Mouse (Mus musculus) retina, postnatal 1 day (tissue): ENCODE measurements around the gene Hpf1.

Experiments
- DNase-seq: peaks from one replicate; pipeline ENCODE4 v3.0.0-alpha.2; 2012

The Hpf1 gene

DNA sequence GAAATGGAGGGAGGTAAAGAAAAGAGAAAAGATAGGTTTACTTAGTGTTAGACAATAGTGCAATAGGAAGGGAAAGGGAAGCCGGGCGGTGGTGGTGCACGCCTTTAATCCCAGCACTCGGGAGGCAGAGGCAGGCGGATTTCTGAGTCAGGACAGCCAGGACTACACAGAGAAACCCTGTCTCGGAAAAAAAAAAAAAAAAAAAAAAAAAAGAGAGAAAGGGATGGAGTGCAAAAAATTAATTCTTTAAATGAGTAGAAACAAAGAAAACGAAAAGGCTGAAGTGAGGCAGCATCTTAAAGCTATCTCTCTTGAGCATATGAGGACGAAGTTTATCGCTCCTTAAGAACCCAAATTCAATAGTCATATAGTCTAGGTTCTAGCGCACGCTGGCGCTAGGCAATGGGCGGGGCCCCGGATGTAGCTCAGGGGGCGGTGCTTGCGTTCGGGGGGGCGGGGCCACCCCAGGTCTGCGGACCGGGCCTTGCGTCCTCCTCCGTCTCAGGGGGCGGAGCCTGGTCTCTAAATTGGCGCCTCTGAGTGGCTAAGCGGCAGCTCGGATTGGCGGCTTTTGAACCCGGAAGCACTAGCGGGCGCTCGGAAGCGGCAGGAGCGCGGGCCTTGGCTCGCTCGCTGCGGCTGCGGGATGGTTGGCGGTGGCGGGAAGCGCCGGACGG lies at the start of gene Hpf1:
Hpf1 (plus strand) TSS at position 576 of the 677 bp plus-strand sequence.
- DNase-seq: peak; percentile 98

DNA sequence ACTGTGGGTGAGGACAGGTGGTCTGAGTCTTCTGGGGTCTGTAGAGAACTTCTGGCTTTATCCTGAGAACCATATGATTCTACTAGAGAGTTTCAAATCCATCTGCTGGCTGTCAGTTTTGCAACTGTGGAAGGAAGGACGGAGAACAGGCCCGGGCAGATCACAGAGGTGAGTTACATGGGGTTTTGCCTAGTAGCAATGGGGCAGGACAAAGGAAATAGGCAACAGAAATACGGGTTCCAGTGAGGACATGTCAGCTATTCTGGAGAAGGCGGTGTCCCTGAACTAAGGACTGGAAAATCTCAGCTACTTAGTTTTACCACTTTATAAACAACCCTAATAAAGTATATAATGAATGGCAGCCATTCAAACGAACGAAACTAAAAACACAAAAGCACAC lies 47.8 kb upstream of the Hpf1 start:
- no peak for DNase-seq

DNA sequence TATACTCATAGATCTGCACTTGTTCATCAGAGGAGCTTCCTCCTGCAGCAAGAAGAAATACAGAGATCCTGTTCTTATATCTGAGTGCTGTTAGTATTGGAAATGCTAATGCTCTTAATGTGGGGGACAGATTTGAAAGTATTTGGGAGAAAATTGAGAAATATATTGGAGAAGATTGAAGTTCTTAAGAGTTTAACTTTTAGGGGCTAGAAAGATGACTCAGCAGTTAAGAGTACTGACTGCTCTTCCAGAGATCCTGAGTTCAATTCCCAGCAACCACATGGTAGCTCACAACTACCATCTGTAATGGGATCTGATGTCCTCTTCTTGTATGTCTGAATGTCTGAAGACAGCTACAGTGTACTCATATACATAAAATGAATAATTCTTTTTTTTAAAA lies 32.7 kb upstream of the Hpf1 start:
- no peak for DNase-seq

DNA sequence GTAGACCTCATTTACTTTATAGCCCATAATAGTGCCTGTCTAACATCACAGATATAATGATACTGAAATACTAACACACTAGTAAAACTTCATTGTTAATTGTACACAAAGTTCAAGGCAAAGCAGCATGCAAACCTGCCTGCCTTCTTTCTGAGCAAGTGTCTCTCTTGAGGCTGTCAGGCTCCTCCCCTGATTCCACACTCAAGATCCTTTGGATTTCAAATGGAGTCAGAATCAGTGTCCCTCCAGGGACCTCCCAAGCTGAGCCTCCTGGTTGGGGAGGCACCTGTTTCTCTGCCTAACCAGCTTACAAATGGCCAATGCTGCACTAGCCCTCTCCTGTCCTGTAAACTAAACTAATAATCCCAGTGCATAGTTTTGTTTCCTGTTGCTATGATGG lies 32.1 kb upstream of the Hpf1 start:
- DNase-seq: no peak

DNA sequence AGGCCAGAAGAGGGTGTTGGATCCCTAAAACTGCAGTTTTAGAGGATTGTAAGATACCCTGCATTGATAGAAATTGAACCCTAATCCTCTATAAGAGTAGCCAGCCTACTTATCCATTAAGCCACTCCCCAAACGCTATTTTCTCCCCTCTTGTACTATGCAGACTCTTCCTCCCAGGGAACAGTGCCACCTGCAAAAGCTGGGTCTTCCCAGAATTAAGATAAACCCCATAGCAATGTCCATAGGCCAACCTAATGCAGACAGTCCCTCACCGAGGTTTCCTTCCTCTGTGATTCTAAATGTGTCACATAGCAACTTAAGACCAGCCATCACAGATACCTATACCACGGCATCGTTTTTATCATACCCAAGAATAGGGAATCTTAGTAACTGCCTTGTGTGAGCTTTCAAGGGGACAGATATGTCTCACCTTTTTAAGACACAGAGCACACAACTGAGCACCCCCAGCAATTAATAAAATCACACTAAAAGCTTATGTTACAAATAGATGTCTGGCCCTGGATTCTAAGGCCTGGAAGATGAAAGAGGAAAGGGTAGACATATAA lies 31.2 kb upstream of the Hpf1 start:
- DNase-seq: no peak

DNA sequence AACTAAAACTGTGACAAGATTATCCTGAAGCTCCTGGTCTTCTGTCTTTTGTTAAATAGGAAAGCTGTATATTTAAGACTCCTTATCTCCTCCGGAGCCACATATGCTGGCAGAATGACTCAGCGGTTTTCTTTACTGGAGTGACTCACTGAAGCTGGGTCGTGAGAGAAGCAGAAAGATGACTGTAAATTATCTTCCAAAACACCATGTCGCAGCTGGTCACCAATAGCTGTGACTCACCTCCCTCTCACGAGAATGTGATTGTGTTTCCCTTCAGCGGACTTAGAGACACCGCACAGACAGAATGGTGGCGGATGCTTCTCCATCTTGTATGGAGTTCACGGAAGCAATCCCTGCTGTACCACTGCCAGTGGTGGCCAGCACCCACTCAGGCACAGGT lies 30.6 kb upstream of the Hpf1 start:
- no peak for DNase-seq

DNA sequence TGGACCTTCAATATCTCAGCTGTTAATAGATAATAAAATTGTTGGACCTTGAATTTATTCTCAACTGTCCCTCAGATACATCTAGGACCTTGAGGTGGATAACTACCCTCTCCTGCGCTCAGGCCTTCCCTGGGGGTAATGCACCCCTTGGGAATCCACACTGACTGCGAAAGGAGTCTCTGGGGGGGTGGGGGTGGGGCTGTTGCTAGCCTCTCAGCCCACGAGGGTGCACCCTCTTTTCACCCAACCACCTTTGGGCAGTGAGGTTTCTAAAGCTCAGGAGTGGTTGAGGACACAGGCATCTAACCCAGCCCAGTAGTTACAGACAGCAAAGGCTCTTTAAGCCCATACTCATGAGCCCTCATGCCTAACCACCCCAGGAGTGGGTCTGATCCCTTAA lies 29.5 kb upstream of the Hpf1 start:
- DNase-seq: no peak

DNA sequence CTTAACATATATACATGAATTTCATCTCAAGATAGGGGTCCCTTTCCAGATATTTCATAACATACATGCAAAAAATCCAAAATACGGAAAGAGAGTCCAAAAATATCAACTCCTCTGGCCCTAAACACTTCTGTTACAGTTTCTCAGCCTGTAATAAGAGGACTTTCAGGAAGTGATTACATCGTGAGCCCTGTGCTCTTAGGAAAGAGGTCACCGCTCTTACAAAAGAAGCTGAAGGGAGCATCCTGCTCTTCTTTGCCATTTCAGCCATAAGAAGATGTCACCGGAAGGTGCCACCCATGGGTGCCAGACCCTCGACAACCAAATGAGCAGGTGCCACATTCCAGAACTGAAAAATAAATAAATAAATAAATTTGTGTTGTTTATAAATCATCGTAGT lies 28.4 kb upstream of the Hpf1 start:
- no peak for DNase-seq

DNA sequence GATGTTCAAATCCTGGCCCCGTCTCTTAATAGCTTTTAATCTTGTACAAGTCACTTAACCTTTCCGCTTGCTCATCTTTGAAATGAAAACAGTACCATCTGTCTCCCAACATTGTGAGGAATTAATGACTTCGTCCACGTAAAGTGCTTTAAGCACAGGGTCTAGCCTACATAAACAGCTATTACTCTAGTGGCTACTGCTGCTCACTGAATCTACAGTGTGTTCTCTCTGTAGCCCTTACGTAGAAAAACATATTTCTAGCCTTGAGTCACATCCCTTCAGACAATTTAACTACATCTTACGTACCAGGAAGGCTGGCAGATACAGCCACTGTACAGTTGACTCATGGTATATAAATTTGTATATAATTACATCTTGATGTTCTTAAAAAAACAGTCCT lies 25.3 kb upstream of the Hpf1 start:
- DNase-seq: peak; percentile 37

DNA sequence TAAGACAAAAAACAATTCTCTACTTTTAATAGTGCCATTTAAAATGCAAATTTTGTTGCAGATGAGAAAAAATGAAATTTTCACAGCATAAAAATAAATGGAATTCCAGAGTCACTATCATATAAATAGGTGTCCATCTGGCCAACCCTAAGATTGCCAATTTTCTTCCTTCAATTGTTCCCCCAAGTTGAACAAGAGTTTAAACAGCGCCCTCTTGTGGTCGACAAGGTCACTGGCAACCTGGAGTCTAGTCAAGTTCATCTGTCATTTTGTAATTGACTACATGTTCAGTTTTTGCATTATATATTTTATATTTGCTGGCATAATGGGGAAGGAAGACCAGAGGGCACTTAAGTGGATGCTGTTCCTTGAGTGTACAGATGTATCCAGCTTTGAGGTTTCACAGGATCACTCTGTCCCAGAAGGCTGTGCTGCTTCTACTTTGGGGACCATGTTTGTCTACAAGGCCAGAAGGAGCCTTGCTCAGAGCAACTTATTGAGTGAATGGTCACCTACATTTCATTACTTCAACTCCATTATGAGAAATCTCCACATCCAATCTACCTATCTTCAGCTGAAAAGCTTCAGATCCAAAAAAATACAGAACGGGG lies 24.6 kb upstream of the Hpf1 start:
- DNase-seq: peak; percentile 85

DNA sequence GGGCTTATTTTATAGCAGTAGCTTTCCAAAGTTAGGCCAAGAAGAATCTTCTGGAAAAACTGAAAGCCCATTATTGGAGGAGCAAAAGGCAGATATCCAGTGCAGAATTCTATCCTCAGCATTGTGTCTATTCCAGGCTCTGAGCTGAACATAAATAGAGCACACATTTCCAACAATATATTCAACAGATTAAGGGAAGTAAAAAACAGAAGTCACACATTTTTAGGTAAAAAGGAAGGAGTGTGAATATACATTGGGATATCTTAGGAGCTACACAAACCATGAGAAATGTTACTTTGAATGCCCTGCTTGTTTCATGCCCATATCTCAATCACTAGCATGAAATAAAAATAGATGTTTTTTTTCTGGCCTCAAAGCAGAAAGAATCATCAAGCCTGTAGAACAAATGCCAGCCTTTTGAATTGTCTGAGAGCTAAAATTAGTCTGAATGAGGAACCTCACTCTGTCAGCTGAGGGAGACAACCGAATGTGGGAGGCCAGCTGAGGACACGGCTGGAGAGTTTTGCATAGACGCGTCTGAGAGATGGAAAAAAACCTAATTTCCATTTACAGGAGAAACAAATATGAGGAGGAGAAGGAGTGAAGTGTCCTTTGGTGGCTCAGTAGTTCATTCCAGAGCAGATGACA lies 22.6 kb upstream of the Hpf1 start:
- DNase-seq: no peak

DNA sequence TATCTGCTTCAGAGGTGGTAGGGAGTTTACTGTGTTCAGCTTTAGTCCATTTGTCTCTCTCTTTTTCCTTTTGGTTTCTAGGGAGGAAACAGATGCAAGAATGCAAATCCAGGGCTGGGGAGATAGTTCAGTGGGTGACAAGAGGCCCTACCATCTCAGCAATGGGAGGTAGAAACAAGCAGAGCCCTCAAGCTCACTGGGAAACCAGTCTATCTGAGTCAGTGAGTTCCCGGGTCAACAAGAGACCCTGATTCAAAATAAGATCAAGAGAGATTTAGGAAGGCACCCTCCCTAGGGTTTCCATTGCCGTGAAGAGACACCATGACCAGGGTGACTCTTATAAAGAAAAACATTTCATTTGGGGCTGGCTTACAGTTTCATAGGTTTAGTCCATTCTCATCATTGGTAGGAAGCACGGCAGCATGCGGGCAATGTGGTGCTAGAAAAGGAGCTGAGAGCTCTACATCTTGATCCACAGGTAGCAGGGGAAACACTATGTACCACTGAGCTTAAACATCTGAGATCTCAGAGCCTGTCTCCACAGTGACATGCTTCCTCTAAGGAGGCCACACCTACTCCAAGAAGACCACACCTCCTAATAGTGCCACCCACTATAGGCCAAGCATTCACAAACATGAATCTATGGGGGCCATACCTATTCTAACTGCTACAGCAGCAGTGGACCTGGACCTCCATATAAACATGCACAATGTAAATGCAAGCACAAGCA lies 21.8 kb upstream of the Hpf1 start:
- no peak for DNase-seq

DNA sequence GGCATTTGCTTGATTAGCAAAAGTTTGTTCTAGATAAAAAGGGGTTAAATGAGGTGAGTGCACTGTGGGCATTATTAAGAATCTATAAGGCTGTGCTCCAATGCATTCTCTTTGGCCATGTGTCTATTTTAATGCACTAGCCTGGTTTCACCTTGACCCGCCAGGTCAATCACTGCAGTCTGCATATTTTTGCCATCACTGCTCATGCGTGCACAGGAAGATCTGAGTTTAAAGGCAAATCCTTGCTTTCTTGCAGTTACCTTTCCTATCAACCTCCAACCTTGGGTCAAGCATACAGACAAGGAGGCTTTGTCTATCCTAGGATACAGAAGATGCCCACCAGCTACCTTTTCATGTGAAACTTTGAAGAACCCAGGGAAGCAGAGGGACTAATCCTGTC lies 20.5 kb upstream of the Hpf1 start:
- DNase-seq: no peak

DNA sequence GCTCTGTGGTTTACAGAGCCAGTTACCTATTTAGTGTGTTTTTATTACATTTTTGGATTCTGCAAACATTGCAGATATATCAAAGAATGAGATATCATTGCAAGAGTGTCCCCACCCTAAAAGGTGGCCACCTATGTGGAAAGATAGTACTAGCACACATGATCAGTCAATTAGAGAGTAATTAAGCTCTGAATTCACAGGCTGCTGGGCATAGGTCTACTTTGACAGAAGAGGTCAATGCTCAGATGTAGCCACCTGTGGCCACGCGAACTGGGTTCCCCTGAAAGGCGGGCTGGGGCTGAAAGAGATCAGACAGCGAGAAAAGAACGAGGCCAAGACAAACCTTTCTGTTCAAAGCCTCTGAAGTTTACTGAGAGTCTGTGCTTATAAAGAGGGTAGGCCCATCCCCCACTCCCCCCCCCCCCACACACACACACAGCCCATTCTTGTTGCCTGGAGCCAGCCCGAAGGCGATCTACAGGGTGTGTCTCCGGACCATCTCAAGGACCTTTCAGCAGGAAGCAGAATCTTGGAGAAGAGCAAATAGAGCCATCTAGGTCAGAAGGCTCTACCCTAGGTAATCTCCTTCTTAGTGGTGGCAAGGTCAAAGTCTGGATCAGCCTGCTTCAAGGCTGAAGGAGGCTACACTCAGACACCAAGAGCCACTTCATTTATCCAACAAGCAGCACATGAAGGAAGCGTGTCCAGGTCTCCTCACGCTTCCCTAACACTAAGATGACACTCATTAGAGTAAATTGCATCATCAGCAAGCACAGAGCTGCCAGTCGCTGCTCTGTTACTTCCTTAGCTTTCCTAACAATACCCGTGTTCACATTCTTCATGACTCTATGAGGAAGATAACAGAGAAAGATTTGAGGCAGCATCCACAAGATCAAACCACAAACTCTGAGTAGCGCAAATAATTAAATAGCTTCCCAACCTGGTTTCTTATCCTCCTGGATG lies 19.7 kb upstream of the Hpf1 start:
- no peak for DNase-seq

DNA sequence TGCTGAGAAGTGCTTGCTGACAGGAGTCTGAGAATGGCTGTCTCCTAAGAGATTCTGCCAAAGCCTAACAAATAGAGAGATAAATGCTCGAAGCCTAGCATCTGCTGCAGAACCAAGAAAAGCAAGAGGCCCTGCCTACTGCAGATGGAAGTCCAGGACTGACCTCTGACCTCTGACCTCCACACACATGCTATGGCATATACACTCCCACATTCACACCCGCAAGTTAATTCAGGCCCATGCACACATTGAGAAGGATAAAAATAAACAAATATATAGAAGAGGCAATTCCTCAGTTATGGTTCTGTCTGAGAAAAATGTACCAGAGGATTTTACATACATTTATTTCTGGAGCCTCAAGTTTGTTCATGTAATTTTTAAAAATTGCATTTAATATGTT lies 11.6 kb upstream of the Hpf1 start:
- no peak for DNase-seq

DNA sequence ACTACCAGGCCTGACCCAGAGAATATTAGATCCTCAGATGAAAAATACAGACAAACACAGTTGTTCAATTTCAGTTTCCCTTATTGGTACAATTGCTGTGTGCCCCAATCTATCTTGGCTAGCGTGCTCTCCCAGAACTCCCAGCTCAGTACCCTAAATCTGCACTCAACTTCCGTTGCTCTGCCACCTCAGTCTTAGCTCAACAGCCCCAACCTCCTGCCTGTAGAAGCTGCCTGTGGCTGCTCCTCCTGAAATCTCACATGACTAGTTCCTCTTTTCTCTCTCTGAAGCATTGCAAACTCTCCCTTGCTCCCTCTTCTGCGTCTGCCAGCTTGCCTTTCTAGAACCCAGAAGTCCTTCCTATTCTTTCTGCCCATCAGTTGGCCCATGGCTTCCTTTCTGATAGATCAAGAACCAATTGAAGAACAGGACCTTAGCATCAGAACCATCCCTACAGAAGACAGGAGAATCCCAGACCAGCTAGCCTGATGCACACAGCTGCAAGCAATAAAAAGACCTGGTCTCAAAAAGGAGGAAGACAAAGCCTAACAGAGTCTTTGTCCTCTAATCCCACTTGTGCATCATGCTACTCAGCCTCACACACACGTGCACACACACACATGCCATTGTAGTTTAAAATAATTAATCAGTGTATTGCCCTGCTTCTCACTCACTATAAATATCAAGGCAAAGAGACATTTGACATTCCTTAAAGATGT lies 6.6 kb upstream of the Hpf1 start:
- no peak for DNase-seq

DNA sequence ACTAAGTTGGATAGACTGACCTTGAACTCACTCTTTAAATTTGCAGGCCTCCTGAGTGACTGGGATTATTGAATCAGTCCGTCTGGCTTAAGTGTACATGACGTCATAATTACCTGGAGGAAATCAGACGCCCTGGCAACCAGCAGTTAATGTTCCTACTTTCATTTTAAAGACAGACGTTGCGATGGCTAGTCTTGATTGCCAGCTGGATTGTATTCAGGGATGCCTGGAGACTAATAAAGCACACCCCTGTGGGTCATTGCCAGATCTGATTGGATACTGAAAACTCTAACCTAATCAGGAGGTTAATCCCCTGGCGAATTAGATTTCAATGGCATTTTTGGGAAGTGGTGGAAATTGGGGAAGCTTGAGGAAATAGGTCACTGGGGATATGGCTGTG lies 3.5 kb upstream of the Hpf1 start:
- no peak for DNase-seq

DNA sequence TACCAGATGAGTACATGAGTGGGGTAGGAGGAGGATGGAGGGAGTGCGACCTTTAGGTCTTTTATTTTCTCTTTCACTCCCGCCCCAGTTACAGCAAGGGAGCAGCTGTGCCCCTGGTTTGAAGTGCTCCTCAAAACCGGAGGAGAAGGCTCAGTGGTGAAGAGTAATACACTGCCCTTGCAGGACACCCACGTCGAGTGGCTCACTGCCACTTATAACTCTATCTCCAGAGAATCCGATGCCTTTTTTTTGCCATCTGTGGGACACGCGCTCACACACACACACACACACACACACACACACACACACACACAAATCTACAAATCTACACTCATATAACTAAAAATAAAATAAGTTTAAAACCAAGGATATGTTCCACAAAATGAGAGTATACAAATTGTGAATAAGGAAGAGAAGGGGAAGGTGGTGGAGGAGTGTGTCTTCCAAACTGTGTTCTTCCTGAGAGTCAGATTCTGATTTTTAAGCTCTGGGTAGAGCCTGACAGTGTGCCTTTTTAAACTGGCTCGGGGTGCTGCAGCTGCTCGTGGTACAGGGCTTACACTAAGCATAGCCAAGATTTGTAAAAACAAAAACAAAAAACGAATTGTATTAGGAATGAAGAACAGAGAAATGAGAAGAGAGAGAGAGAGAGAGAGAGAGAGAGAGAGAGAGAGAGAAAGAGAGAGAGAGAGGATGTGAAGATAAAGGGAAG lies 931 bp upstream of the Hpf1 start:
- DNase-seq: no peak

DNA sequence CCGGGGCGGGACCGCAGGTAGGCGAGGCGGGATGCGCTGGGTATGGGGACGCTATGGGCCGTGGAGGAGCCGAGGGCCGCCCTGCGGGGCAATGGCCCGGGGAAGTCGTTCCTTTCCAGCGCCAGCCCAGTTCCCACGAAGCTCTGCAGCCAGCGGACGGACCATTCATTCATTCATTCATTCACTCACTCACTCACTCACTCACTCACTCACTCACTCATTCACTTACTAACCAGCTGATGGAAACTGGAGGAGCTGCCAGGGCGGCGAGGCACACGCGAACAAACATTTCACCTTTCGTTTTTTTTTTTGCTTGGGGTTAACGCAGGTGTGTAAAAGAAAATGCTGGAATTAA lies 279 bp downstream of the Hpf1 start:
- no peak for DNase-seq

DNA sequence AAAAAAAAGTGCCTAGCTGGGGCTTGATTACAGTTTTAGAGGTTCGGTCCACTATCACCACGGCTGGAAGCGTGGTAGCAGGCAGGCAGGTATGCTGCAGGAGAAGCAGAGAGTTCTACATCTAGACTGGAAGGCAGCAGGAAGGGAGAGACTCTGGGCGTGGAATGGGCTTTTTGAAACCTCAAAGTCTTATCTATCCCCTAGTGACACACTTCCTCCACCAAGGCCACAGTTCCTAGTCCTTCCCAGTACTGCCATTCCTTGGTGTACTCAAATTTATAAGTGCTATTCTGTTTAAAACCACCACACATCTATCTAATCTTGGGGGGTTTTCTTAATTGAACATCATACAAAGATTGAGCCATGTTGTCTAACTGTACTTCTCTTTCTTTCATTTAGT lies 1.5 kb downstream of the Hpf1 start:
- DNase-seq: no peak

DNA sequence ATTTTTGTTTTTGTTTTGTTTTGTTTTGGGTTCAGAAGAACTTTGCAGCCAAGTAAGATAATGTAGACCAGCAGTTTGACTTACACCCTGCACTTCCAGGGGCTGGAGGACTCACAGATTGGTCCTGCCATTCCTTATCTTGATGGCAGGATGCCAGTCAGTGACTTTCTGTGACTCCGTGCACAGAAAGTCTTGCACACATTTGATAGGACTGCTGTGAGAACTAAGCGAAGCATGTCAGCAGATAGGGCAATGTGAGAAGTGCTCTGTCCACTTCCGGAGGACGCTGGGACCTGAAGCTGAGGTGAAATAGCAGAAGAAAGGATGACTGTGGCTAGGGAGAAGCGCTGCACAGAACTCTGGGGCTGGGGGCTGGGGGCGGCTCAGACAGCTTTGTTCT lies 5.7 kb downstream of the Hpf1 start:
- no peak for DNase-seq
